Mouse (Mus musculus): ENCODE results near the gene Glrb.

DNA sequence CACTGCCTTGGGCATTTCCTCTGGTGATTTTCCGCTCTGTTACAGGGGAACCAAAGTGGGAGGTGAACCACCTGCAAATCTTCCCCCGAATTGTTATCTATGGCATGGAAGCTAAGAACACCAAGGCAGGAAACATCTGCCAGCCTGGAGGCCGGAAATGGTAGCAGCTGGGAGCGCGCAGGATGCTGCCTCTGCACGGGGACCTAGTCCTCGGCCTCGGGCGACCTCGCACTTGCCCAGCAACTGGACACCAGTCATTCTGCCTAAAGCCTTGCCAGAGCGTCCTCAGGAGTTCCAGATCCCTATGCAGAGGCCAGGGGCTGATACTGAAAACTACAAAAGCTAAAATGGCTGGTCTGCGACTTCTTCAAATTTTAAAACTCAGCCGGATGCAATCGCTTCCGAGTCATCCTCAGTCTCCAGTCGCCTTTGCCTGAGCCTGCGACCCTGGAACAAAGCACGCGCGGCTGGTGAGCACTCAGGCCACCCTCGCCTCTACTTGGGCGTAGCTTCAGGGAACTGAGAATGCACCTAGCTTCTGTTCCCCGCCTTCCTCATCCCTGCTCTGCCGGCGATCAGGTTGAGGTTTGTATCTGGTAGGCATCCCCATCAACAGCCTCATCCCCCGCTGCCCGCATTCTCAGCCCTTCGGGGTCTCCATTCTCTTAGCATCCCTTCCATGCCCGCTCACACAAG lies 113.0 kb downstream of the Glrb start:
- no peak for TF ChIP-seq POLR2A (IDR thresholded peaks at IDR 0.05; ENCODE audit: borderline replicate concordance, extremely low read depth, insufficient read depth, insufficient read length, poor library complexity, severe bottlenecking)
- no peak for TF ChIP-seq CTCF (IDR thresholded peaks at IDR 0.05; ENCODE audit: borderline replicate concordance, extremely low read depth, insufficient read depth, insufficient read length)
